Mouse (Mus musculus) lung, postnatal 0 days (tissue): ENCODE measurements around the gene Tor1aip2. TPM values are rescaled to one million over a fixed set of nuclear protein-coding genes. Genes with fewer than 3 reads are reported as not detected.
A peak's percentile ranks its signal among the peaks of the same experiment; 100 is the strongest.

Experiments
- ATAC-seq: fragments of 200-750 bp; cut with Nextera tagmentation; 2 replicates; pipeline ENCODE4 v1.8.0; 2017; ENCODE audit warnings: moderate library complexity
- DNase-seq: peaks from one replicate; pipeline ENCODE4 v3.0.0-alpha.2; 2016; ENCODE audit warnings: low spot score
- H3K27ac ChIP-seq: fragments of 300-500 bp; sonication (generic); 2 replicates; pipeline ENCODE4 v1.5.1; 2014; ENCODE audit warnings: antibody characterized with exemption, mild to moderate bottlenecking, low read length, mixed read lengths
- H3K27me3 ChIP-seq: fragments of 300-500 bp; sonication (generic); replicated peaks from 2 replicates; pipeline ENCODE4 v1.6.1; 2014; ENCODE audit warnings: low read length, mixed read lengths; ENCODE audit not compliant: insufficient read depth
- H3K36me3 ChIP-seq: fragments of 300-500 bp; sonication (generic); 2 replicates; pipeline ENCODE4 v1.6.1; 2014; ENCODE audit warnings: low read length, mixed read lengths; ENCODE audit not compliant: insufficient read depth
- H3K4me1 ChIP-seq: fragments of 300-500 bp; sonication (generic); 2 replicates; pipeline ENCODE4 v1.6.1; 2014; ENCODE audit warnings: antibody characterized with exemption, low read depth, low read length, mixed read lengths; ENCODE audit not compliant: insufficient read depth
- H3K4me2 ChIP-seq: fragments of 300-500 bp; sonication (generic); replicated peaks from 2 replicates; pipeline ENCODE4 v1.6.1; 2014; ENCODE audit warnings: low read depth, mild to moderate bottlenecking, low read length, moderate library complexity, mixed read lengths
- H3K4me3 ChIP-seq: fragments of 300-500 bp; sonication (generic); 2 replicates; pipeline ENCODE4 v1.5.1; 2014; ENCODE audit warnings: low read depth, low read length
- H3K9ac ChIP-seq: fragments of 300-500 bp; sonication (generic); replicated peaks from 2 replicates; pipeline ENCODE4 v1.6.1; 2014; ENCODE audit warnings: low read depth, mild to moderate bottlenecking
- H3K9me3 ChIP-seq: fragments of 300-500 bp; sonication (generic); 2 replicates; pipeline ENCODE4 v1.6.1; 2016; ENCODE audit warnings: low read length, mixed read lengths
- CTCF ChIP-seq: IDR thresholded peaks from 2 replicates; pipeline ENCODE4 v1.5.1; 2016; ENCODE audit warnings: antibody characterized with exemption, mild to moderate bottlenecking
- EP300 ChIP-seq: IDR thresholded peaks from 2 replicates; pipeline ENCODE4 v1.6.1; 2016; ENCODE audit warnings: antibody characterized with exemption, mild to moderate bottlenecking, control low read depth
- WGBS: fragments of 180-500 bp; shearing (Covaris S2); extraction: QIAGEN DNeasy Blood & Tissue Kit; methylation state at CpG from one replicate; pipeline ENCODE4 v1.1.7; 2014; 5-methylcytosine and 5-hydroxymethylcytosine counted together
- polyA plus RNA-seq: library from polyadenylated mRNA; unstranded; fragments of >200 nt; fragmentation: Nextera tagmentation; extraction: Ambion mirVana; gene quantifications from 2 replicates; pipeline ENCODE4 v1.2.1, GENCODE M21; 2015

Gene Tor1aip2
- polyA plus RNA-seq, 1 experiment from 2014 or later: 55.2 TPM

DNA sequence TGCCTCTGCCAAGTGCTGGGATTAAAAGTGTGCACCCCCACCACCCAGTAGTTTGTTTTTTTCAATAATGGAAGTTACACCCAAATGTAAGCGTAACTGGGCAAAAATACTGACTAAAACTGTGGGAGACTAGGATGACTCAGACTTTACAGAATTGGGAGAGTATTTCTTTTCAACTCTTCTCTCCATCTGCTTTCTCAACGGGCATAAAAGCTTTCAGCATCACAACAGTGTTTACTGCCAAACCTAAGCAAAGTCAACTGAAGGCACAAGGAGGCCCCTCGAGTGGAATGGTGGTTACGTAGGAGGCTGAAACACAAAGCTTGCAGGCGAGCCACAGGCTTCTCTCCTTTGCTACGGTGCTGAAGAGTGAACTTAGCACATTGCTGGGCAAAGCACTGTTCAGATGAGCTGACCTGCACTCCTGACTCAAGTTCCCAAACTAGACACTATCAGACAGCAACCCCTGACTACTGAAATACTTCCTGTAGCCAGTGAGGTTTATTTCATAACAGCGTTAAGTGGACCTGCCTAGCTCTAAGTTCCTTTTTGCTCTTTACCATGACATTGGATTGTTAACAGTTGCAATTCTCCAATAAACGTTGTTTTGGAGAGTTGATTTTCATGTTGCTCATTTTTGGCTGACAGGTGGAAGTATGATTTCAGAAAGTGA, 10.2 kb upstream of the Tor1aip2 start:
- Histone ChIP-seq H3K36me3 (peaks cover 15% of the 10 kb centered on the region; the same call in 1 of the 2 replicates), H3K9ac (no peak overlapping the region)

DNA sequence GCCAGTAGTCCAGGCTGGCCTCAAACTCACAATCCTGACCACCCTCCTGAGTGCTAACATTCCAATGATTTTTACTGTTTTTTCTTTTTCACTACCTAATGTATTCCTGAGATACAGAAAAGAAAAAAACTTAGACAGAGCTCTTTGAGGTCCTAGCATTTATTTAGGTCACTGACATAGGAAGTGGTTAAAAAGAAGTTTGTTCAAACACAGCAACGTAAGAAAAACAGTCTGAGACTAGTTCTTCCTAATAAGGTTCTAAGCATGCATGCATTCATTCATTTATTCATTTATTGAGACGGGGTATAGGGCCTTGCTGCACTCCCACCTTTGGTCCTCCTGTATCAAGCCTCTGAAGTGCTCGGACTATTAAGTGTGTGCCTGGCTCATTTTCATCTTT, 7.4 kb upstream of the Tor1aip2 start:
- TF ChIP-seq CTCF: no peak
- no peak for TF ChIP-seq EP300
- H3K4me2 ChIP-seq: no peak overlapping the region
- peaks cover 17% of the 10 kb centered on the region; the same call in 1 of the 2 replicates for H3K36me3 ChIP-seq
- no peak overlapping the region for H3K4me3 ChIP-seq
- H3K9ac ChIP-seq: no peak overlapping the region
- ATAC-seq: no peak
- no peaks in the 10 kb centered on the region for H3K4me1 ChIP-seq
- 84% methylated on average over 3 of the region's 3 CpGs for WGBS
- H3K27ac ChIP-seq: no peak overlapping the region
- H3K9me3 ChIP-seq: no peaks in the 10 kb centered on the region
- DNase-seq: no peak
- no peaks in the 10 kb centered on the region for H3K27me3 ChIP-seq

More for the DNA sequence above, 10.2 kb upstream of the Tor1aip2 start:
- Histone ChIP-seq H3K27ac (no peak overlapping the region), H3K9me3 (no peaks in the 10 kb centered on the region), H3K4me1 (no peaks in the 10 kb centered on the region), H3K4me2 (no peak overlapping the region), H3K27me3 (no peaks in the 10 kb centered on the region), H3K4me3 (no peak overlapping the region)
- ATAC-seq (no peak), DNase-seq (no peak)
- TF ChIP-seq CTCF (no peak), EP300 (no peak)
- 79% methylated on average over 8 of the region's 8 CpGs for WGBS

DNA sequence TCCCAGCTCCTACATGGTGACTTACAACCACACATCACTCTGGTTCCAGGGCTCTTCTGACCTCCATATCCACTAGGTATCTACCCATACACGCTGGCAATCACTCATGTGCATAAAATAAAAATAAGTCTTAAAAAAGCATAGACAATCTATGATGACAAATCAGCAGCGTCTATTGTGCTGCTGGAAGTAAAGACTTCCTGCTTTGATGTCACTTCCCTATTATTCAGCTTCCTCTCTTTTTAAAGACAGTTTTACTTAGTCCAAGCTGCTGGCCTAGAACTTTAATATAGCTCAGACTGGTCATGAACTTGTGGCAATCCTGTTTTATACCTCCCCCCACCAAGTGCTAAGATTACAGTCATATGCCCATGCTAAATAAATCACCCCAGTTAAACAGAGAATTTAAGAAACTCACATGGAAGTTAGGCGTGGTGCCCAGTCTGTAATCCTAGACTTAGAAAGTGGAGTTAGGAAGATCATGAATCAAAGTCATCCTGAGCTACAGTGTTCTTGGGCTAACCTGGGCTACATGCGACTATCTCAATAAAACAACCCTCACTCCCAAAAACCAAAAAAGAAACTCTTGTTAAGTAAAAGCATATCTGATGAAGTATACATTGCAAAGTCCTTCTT, 6.7 kb upstream of the Tor1aip2 start:
- H3K4me2 ChIP-seq: no peak overlapping the region
- DNase-seq (peak; percentile 38), ATAC-seq (no peak)
- H3K4me3 ChIP-seq: no peak overlapping the region
- WGBS: 85% methylated on average over 4 of the region's 4 CpGs
- H3K27me3 ChIP-seq: no peaks in the 10 kb centered on the region
- H3K27ac ChIP-seq: no peak overlapping the region
- H3K36me3 ChIP-seq: peaks cover 17% of the 10 kb centered on the region; the same call in 1 of the 2 replicates
- H3K9me3 ChIP-seq: no peaks in the 10 kb centered on the region
- H3K4me1 ChIP-seq: no peaks in the 10 kb centered on the region
- no peak overlapping the region for H3K9ac ChIP-seq
- no peak for TF ChIP-seq CTCF
- TF ChIP-seq EP300: no peak

DNA sequence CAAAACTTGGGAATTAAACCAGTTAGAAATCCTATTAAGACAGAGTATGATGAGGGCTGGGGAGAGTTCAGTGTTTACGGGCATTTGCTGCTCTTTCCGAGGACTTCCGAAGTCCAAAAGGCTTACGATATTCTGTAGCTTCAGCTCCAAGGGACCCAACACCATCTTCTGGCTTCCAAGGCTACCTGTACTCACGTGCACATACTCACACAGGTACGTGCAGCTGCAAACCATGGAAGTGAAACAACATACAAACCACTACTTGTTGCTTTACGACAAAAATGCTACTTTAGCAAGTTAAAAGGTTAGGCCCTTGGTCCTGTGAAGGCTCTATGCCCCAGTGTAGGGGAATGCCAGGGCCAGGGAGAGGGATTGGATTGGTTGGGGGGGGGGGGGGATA, 1.3 kb upstream of the Tor1aip2 start:
- no peak overlapping the region for H3K4me3 ChIP-seq
- ATAC-seq: no peak
- H3K27me3 ChIP-seq: no peaks in the 10 kb centered on the region
- WGBS: 96% methylated on average over 7 of the region's 7 CpGs
- no peaks in the 10 kb centered on the region for H3K9me3 ChIP-seq
- TF ChIP-seq EP300: no peak
- H3K9ac ChIP-seq: no peak overlapping the region
- H3K4me1 ChIP-seq: no peaks in the 10 kb centered on the region; the same call in 1 of the 2 replicates
- H3K36me3 ChIP-seq: peaks cover 11% of the 10 kb centered on the region; the same call in 1 of the 2 replicates
- H3K27ac ChIP-seq: no peak overlapping the region
- H3K4me2 ChIP-seq: no peak overlapping the region
- DNase-seq: no peak

DNA sequence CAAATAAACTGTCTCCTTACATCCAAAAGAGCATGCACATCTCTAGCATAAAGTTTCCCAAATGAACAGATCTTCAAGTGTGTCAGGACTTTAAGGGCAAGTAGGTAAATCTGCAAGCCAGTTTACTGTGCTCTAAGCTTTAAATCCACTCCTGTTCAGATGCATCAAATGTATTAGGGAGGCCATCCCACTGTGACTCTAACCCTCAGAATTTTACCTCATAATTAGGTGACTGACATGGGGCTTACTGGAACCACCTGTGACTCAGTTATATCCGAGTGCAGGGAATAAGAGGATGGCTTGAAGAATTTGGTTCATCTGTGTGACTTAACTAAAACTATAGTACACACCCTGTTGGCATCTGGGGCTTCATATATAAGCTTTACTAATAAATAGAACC, 542 bp upstream of the Tor1aip2 start:
- no peak for TF ChIP-seq CTCF
- TF ChIP-seq EP300: no peak
- no peak for DNase-seq
- peak overlapping the region; percentile 89; the same call in 1 of the 2 replicates for H3K9ac ChIP-seq
- ATAC-seq: no peak
- H3K4me2 ChIP-seq: peak overlapping the region; percentile 61
- H3K27me3 ChIP-seq: no peaks in the 10 kb centered on the region
- peaks cover 4% of the 10 kb centered on the region; the same call in 1 of the 2 replicates for H3K36me3 ChIP-seq
- WGBS: 9% methylated on average over 1 of the region's 1 CpGs
- peak overlapping the region; percentile 89 for H3K4me3 ChIP-seq
- H3K27ac ChIP-seq: 0 out of 2 replicates have a peak overlapping the region, but pooled peaks have one; percentile 98
- no peaks in the 10 kb centered on the region for H3K9me3 ChIP-seq
- no peaks in the 10 kb centered on the region; the same call in 1 of the 2 replicates for H3K4me1 ChIP-seq

DNA sequence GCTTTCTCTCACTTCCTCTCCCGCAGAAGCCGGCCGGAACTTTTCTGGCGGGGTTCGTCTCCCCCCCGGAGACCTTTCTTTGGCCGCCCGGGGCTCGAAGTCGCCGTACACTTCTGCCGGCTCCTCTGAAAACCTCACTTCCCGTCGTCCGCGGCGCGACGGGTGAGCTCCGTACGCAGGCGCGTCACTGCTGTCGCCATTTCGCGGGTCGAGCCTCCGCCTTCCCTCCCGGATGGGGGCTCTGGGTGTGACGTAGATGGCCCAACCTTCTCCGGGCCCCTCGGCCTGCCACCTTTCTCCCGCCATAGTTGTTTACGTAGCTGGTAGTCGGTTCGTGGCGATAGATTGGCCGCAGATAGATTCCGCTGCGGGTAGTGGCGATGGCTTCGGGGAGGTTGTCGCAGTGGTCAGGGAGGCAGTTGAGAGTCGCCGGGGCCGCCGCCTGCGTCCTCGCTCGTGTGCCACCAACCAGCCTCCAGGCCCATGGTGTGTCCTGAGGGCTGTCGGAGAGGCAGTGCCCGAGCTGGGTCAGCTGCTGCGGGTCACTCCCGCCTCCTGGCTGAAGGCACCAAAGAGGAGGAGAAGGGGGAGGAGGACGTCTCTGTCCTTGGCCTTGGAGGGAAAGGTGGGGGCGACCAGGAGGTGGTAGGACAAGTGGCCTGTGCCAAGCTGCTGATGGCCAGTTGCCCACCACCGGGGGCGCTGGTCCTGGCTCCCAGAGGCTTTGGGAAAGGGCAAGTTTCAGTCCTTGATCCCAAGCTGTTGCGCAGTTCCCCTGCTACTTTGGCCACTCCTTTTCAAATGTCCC, 931 bp downstream of the Tor1aip2 start, which contains the start of gene Tor1aip1:
TSS of gene Tor1aip1 (minus strand) at position 551 of the 808 bp plus-strand sequence.
- Histone ChIP-seq H3K27ac (peak within 1 kb of the TSS; percentile 98), H3K9ac (peak within 1 kb of the TSS; percentile 89), H3K9me3 (no peaks in the 10 kb centered on the region), H3K4me2 (peak within 1 kb of the TSS; percentile 61), H3K4me1 (no peaks in the 10 kb centered on the region; the same call in 1 of the 2 replicates), H3K4me3 (peak within 1 kb of the TSS; percentile 89), H3K36me3 (peaks cover under 1% of the 10 kb centered on the region; the same call in 1 of the 2 replicates), H3K27me3 (no peaks in the 10 kb centered on the region)
- DNase-seq (peak; percentile 99), ATAC-seq (peak; percentile 91)
- TF ChIP-seq EP300: peak; percentile 58; the same call in 1 of the 2 replicates
- TF ChIP-seq CTCF: peak; percentile 86
- WGBS: under 1% methylated on average over 59 of the region's 59 CpGs
